Mouse (Mus musculus): ENCODE measurements around the gene Olfr311.

Olfr311 gene

DNA sequence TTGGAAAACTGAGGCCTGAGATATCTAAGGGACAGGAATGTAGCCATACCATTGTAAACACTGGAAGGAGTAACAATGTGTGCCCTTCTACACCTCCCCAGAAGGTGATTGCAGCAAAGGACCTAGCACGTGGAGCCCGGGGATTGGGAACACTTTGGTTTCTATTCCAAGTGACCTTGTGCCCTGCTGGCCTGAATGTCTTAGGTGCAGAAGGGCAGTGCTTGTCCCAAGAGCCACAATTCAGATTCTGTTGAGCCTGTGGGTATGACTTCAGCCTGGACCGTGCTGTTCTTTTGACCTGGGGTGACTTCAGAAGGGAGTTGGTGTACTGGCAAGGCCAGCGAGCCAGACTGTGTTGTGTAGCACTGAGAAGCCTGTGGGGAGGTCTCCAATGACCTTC lies 31.9 kb downstream of the Olfr311 start:
- DNase-seq (ENCODE audit: low read depth, low spot score) = no peak

DNA sequence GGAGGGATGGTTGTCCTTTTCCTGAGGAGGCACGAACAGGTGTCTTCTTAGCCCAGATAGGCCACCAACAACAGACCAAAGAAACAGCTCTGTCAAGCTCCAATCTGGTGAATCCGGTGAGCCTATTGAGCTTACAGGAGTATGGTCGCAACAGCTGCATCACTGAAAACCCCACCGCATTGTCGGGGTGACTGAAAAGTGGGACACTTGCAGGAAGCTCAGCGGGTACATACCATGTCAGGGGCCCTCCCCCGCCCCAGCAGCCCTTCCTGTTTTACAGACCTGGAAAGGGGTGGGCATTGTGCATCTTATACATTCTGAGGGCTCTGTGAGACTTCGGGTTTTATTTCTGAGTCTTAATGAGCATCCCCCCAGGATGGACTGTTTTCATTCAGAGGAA lies 44.7 kb downstream of the Olfr311 start:
- DNase-seq (ENCODE audit: low read depth, low spot score) = no peak

DNA sequence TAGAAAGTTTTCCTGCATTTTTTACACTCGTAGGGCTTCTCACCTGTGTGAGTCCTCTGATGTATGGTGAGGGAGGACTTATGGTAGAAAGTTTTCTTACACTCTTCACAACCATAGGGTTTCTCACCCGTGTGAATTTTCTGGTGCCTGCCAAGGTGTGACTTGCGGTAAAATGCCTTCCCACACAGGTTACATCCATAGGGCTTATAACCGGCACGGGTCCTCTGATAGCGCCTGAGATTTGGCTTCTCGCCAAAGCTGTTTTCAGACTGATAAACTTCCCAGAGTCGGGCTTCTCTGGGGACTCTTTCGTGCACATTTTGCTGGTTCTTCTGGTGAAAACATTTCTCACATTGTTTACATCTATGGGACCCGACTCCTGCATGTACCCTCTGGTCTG lies 51.5 kb downstream of the Olfr311 start:
- DNase-seq (ENCODE audit: low read depth, low spot score) = no peak

Data from retina, adult 2 months (tissue).